Mouse (Mus musculus) hindbrain, embryonic 14.5 days (tissue): ENCODE measurements around the gene Coro1b. TPM values are rescaled to one million over a fixed set of nuclear protein-coding genes. Genes with fewer than 3 reads are reported as not detected.
"Not testable (repeated sequence)": the region's sequence is repeated elsewhere in the genome, so short reads cannot be mapped to it uniquely, and the experiment has no call there.

Source experiments
- ATAC-seq: fragments of 200-750 bp; cut with Nextera tagmentation; 2 replicates; pipeline ENCODE4 v1.8.0; 2017; ENCODE audit warnings: moderate number of reproducible peaks, mild to moderate bottlenecking, moderate TSS enrichment, moderate library complexity; ENCODE audit not compliant: low FRiP score
- DNase-seq: peaks from one replicate; pipeline ENCODE4 v3.0.0-alpha.2; 2015; ENCODE audit warnings: low spot score
- H3K27ac ChIP-seq: fragments of 300-500 bp; sonication (generic); 2 replicates; pipeline ENCODE4 v1.5.1; 2014; ENCODE audit warnings: mild to moderate bottlenecking, moderate library complexity
- H3K27me3 ChIP-seq: fragments of 300-500 bp; sonication (generic); 2 replicates; pipeline ENCODE4 v1.6.1; 2014; ENCODE audit warnings: mild to moderate bottlenecking, low read length, mixed read lengths; ENCODE audit not compliant: control insufficient read depth, insufficient read depth
- H3K36me3 ChIP-seq: fragments of 300-500 bp; sonication (generic); replicated peaks from 2 replicates; pipeline ENCODE4 v1.6.1; 2014; ENCODE audit not compliant: control insufficient read depth, insufficient read depth
- H3K4me1 ChIP-seq: fragments of 300-500 bp; sonication (generic); replicated peaks from 2 replicates; pipeline ENCODE4 v1.6.1; 2014; ENCODE audit warnings: antibody characterized with exemption, low read length, mixed read lengths; ENCODE audit not compliant: control insufficient read depth, insufficient read depth
- H3K4me2 ChIP-seq: fragments of 300-500 bp; sonication (generic); replicated peaks from 2 replicates; pipeline ENCODE4 v1.6.1; 2014; ENCODE audit warnings: mild to moderate bottlenecking, moderate library complexity
- H3K4me3 ChIP-seq: fragments of 300-500 bp; sonication (generic); replicated peaks from 2 replicates; pipeline ENCODE4 v1.5.1; 2014; ENCODE audit warnings: mild to moderate bottlenecking, low read length
- H3K9ac ChIP-seq: fragments of 300-500 bp; sonication (generic); 2 replicates; pipeline ENCODE4 v1.6.1; 2014
- H3K9me3 ChIP-seq: fragments of 300-500 bp; sonication (generic); 2 replicates; pipeline ENCODE4 v1.6.1; 2016; ENCODE audit warnings: low read length; ENCODE audit not compliant: control insufficient read depth
- WGBS: fragments of 180-500 bp; shearing (Covaris S2); extraction: QIAGEN DNeasy Blood & Tissue Kit; methylation state at CpG from one replicate; pipeline ENCODE4 v1.1.7; 2014; 5-methylcytosine and 5-hydroxymethylcytosine counted together
- polyA plus RNA-seq: library from polyadenylated mRNA; unstranded; fragments of >200 nt; fragmentation: Nextera tagmentation; extraction: Ambion mirVana; gene quantifications from 2 replicates; pipeline ENCODE4 v1.2.1, GENCODE M21; 2014

Gene Coro1b
- polyA plus RNA-seq, 1 experiment from 2014 or later, result 102 TPM

- Histone ChIP-seq H3K9me3 (no peaks in the 10 kb centered on the region), H3K4me2 (peak within 1 kb of the TSS; percentile 71), H3K4me1 (peaks cover 15% of the 10 kb centered on the region), H3K27ac (peak within 1 kb of the TSS; percentile 81), H3K27me3 (no peaks in the 10 kb centered on the region), H3K36me3 (peaks cover 29% of the 10 kb centered on the region), H3K9ac (peak within 1 kb of the TSS; percentile 91), H3K4me3 (peak within 1 kb of the TSS; percentile 83)
- DNase-seq, result peak; percentile 96
- peak; percentile 94 for ATAC-seq
- under 1% methylated on average over 63 of the region's 64 CpGs for WGBS
Observed at GRCm38 (mm10) chr19:4125741-4126696, 22.4 kb upstream of the Coro1b start, which contains the start of gene Aip. Gene Aip (minus strand): TSS chr19:4125858.

- Histone ChIP-seq H3K4me3 (peak overlapping the region; percentile 83), H3K4me1 (peaks cover 15% of the 10 kb centered on the region), H3K9ac (peak overlapping the region; percentile 91), H3K4me2 (peak overlapping the region; percentile 71), H3K27ac (no peak overlapping the region), H3K36me3 (peaks cover 38% of the 10 kb centered on the region), H3K9me3 (no peaks in the 10 kb centered on the region), H3K27me3 (no peaks in the 10 kb centered on the region)
- ATAC-seq (no peak), DNase-seq (no peak)
- WGBS, result 69% methylated on average over 7 of the region's 7 CpGs
Observed at GRCm38 (mm10) chr19:4126759-4127495, 21.5 kb upstream of the Coro1b start.

GRCm38 (mm10) chr19:4129462-4129861, 19.0 kb upstream of the Coro1b start:
- no peak for DNase-seq
- ATAC-seq, result no peak
- no peak overlapping the region for H3K27ac ChIP-seq
- no peak overlapping the region for H3K4me2 ChIP-seq
- no peaks in the 10 kb centered on the region for H3K27me3 ChIP-seq
- no peaks in the 10 kb centered on the region for H3K9me3 ChIP-seq
- no peak overlapping the region for H3K4me3 ChIP-seq
- H3K4me1 ChIP-seq, result peaks cover 15% of the 10 kb centered on the region
- peaks cover 55% of the 10 kb centered on the region for H3K36me3 ChIP-seq
- H3K9ac ChIP-seq, result no peak overlapping the region
- 94% methylated on average over 7 of the region's 7 CpGs for WGBS

- WGBS, result 90% methylated on average over 4 of the region's 4 CpGs
- DNase-seq, result no peak
- no peak for ATAC-seq
- Histone ChIP-seq H3K9me3 (no peaks in the 10 kb centered on the region), H3K4me1 (peaks cover 15% of the 10 kb centered on the region), H3K27ac (no peak overlapping the region), H3K9ac (no peak overlapping the region), H3K4me2 (no peak overlapping the region), H3K27me3 (no peaks in the 10 kb centered on the region), H3K4me3 (no peak overlapping the region), H3K36me3 (peaks cover 55% of the 10 kb centered on the region)
Observed at GRCm38 (mm10) chr19:4130106-4130505, 18.3 kb upstream of the Coro1b start.

GRCm38 (mm10) chr19:4131075-4131474, 17.3 kb upstream of the Coro1b start:
- 93% methylated on average over 5 of the region's 5 CpGs for WGBS
- no peak for DNase-seq
- peaks cover 55% of the 10 kb centered on the region for H3K36me3 ChIP-seq
- H3K4me3 ChIP-seq, result no peak overlapping the region
- ATAC-seq, result no peak
- no peak overlapping the region for H3K27ac ChIP-seq
- no peak overlapping the region for H3K4me2 ChIP-seq
- H3K27me3 ChIP-seq, result no peaks in the 10 kb centered on the region
- H3K9ac ChIP-seq, result no peak overlapping the region
- H3K9me3 ChIP-seq, result no peaks in the 10 kb centered on the region
- H3K4me1 ChIP-seq, result peaks cover 15% of the 10 kb centered on the region

GRCm38 (mm10) chr19:4131768-4132167, 16.7 kb upstream of the Coro1b start:
- Histone ChIP-seq H3K4me3 (no peak overlapping the region), H3K9ac (no peak overlapping the region), H3K27me3 (no peaks in the 10 kb centered on the region), H3K4me1 (peaks cover 10% of the 10 kb centered on the region), H3K9me3 (no peaks in the 10 kb centered on the region), H3K4me2 (no peak overlapping the region), H3K36me3 (peaks cover 55% of the 10 kb centered on the region), H3K27ac (no peak overlapping the region)
- ATAC-seq (no peak), DNase-seq (no peak)
- WGBS, result 84% methylated on average over 2 of the region's 2 CpGs

GRCm38 (mm10) chr19:4134354-4134753, 14.1 kb upstream of the Coro1b start:
- WGBS, result 95% methylated on average over 4 of the region's 4 CpGs
- Histone ChIP-seq H3K9ac (no peak overlapping the region), H3K4me2 (no peak overlapping the region), H3K36me3 (peaks cover 37% of the 10 kb centered on the region), H3K27ac (no peak overlapping the region), H3K4me1 (no peaks in the 10 kb centered on the region), H3K9me3 (no peaks in the 10 kb centered on the region), H3K27me3 (no peaks in the 10 kb centered on the region), H3K4me3 (no peak overlapping the region)
- no peak for ATAC-seq
- DNase-seq, result no peak

GRCm38 (mm10) chr19:4135229-4135962, 13.0 kb upstream of the Coro1b start:
- 89% methylated on average over 6 of the region's 6 CpGs for WGBS

GRCm38 (mm10) chr19:4135963-4136345, 12.5 kb upstream of the Coro1b start:
- 28% methylated on average over 8 of the region's 8 CpGs for WGBS
- H3K4me3 ChIP-seq, H3K9ac ChIP-seq, DNase-seq, H3K27me3 ChIP-seq, H3K9me3 ChIP-seq, ATAC-seq, H3K27ac ChIP-seq, H3K4me1 ChIP-seq, H3K4me2 ChIP-seq: not testable (repeated sequence)
- H3K36me3 ChIP-seq, result peaks cover 27% of the 10 kb centered on the region

More at GRCm38 (mm10) chr19:4135229-4135962, 13.0 kb upstream of the Coro1b start:
- not testable (repeated sequence) for ATAC-seq, H3K9me3 ChIP-seq, H3K4me3 ChIP-seq, H3K4me1 ChIP-seq, DNase-seq, H3K27ac ChIP-seq, H3K9ac ChIP-seq, H3K27me3 ChIP-seq, H3K4me2 ChIP-seq
- H3K36me3 ChIP-seq, result peaks cover 28% of the 10 kb centered on the region
